19 mouse cellular contexts compared by ENCODE assay signal in the genomic region with DNA sequence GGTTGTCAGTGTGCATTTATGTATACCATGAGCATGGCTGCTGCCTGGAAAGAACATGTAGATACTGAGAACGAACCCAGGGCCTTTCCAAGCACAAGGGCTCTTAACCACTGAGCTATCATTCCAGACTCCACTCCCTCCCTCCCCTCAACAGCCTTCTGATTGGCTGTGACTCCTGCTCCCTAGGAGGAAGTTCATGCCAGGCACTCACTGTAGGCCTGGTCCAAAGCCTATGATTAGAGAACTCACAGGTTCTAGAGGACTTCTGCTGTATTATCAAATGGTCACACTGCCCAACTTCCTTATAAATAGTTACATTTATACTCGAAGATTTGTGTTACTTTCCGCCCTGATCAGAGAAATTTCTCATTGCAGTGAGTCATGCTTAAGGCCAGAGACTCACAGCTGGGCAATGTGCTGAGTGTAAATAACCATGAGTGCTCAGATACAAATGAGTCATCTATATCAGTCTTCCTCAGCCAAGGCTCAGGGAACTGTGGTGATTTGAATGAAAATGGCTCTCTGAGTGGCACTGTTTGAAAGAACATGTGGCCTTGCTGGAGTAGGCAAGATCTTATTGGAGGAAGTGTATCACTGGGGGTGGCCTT. TPM values are rescaled to one million over a fixed set of nuclear protein-coding genes. Genes with fewer than 3 reads are reported as not detected.
DNase-seq lines count a peak whose midpoint lies in the region; ATAC-seq lines count a peak whose summit lies in the region.
"Had no signal": no experiment of that assay in that cellular context is flagged by ENCODE, and none has a peak within 500 bp of the region (broad histone marks: within the 10 kb centered on the region; RNA-seq: fewer than 3 reads in every experiment).

No protein-coding gene starts in this region.

- 0 out of 2 replicates have a peak, but pooled peaks have one; percentile 23 for ATAC-seq in common myeloid progenitor, adult 5-6 weeks (replicated peaks; ENCODE audit: low read depth, poor library complexity, severe bottlenecking)
- ATAC-seq: forebrain, embryonic 16.5 days; hindbrain, postnatal 0 days; midbrain, embryonic 13.5 days; Patski had no signal

- intact Hi-C loops in heart, postnatal 14 days (cut with DNase I): loop anchor here (2.0 to 5.0 kb wide), 3 partner anchors 87 to 782 kb away; no protein-coding TSS in a partner anchor

- peak; percentile 64 for DNase-seq in 3134 (ENCODE audit: extremely low read depth, insufficient read length, low spot score)
- DNase-seq in A20 (ENCODE audit: low read depth, low spot score): peak; percentile 21
- peak; percentile 76 for DNase-seq in NIH3T3 (ENCODE audit: low read depth)
- no peak for DNase-seq in testis, postnatal 10 days (ENCODE audit: low spot score)
- no peak for DNase-seq in heart, postnatal 4 days
- no peak for DNase-seq in frontal cortex, postnatal 25 days (ENCODE audit: low spot score in 2 of 2)
- DNase-seq in heart, postnatal 14 days: no peak
- DNase-seq: cerebellum, adult 11-12 months; embryo, embryonic 11 days; gastrocnemius, postnatal 36 days; kidney, adult 8-10 months; lung, postnatal 36 days; right cerebral cortex, postnatal 4 days; thymus, postnatal 14 days had no signal

RNA-seq across cellular contexts. Expression of gene Apbb1ip, which starts 49.9 kb away (rescaled TPM):
- total RNA-seq in common myeloid progenitor, adult 5-6 weeks (2017): 24.3 and 43.8 TPM in 2 replicates
- total RNA-seq in heart, postnatal 4 days (2021): 1 to 10 TPM; 2.7 to 2.8 TPM
- 1 to 10 TPM; 3.3 to 4.5 TPM for total RNA-seq in heart, postnatal 14 days (2021)

Comparison
In these comparisons a context has a peak if more than half of its experiments do, and no peak if none do; other contexts are left out.
1. DNase-seq: peak in 3134 (single experiment), A20 (single experiment) and NIH3T3 (single experiment); none in testis, postnatal 10 days (single experiment), heart, postnatal 4 days (single experiment), frontal cortex, postnatal 25 days (0 of 2) and heart, postnatal 14 days (0 of 2).